Comparison of ENCODE assay signal across 22 mouse cellular contexts in genomic region chr12:106835241-106835640, GRCm38 (mm10).
DNase-seq lines count a peak whose midpoint lies in the region; ATAC-seq and TF ChIP-seq lines count a peak whose summit lies in the region.
"Had no signal": no experiment of that assay in that cellular context is flagged by ENCODE, and none has a peak within 500 bp of the region (broad histone marks: within the 10 kb centered on the region; RNA-seq: fewer than 3 reads in every experiment).

No protein-coding gene starts in this region.

- ATAC-seq in embryonic facial prominence, embryonic 14.5 days (ENCODE audit: low read depth) = peak; percentile 34; the same call in 1 of the 2 replicates
- ATAC-seq in forebrain, embryonic 14.5 days = no peak
- peak; percentile 53; the same call in 1 of the 2 replicates for ATAC-seq in limb, embryonic 14.5 days (ENCODE audit: low FRiP score, low read depth)
- no peak for ATAC-seq in midbrain, embryonic 11.5 days (ENCODE audit: low FRiP score)
- no peak for ATAC-seq in midbrain, embryonic 13.5 days
- ATAC-seq: activated CD4-positive, CD25-positive, alpha-beta regulatory T cell, adult 4 months; CD4-positive, CD25-positive, alpha-beta regulatory T cell, adult 4 months; Patski had no signal

- no peaks in the 10 kb centered on the region for H3K9me3 ChIP-seq in embryonic facial prominence, embryonic 14.5 days (ENCODE audit: control insufficient read depth, low read length)
- H3K9me3 ChIP-seq in embryonic facial prominence, embryonic 10.5 days = peaks cover 3% of the 10 kb centered on the region; the same call in 1 of the 2 replicates
- no peaks in the 10 kb centered on the region for H3K9me3 ChIP-seq in forebrain, embryonic 10.5 days
- no peaks in the 10 kb centered on the region for H3K9me3 ChIP-seq in forebrain, embryonic 14.5 days (replicated peaks; ENCODE audit: control insufficient read depth, low read length)
- no peaks in the 10 kb centered on the region for H3K9me3 ChIP-seq in limb, embryonic 14.5 days (ENCODE audit: control insufficient read depth, low read length)
- no peaks in the 10 kb centered on the region for H3K9me3 ChIP-seq in limb, embryonic 10.5 days (replicated peaks)
- H3K9me3 ChIP-seq in midbrain, embryonic 11.5 days (ENCODE audit: control insufficient read depth, low read length) = no peaks in the 10 kb centered on the region
- H3K9me3 ChIP-seq in midbrain, embryonic 13.5 days = no peaks in the 10 kb centered on the region

- no peaks in the 10 kb centered on the region; the same call in 1 of the 2 replicates for H3K4me1 ChIP-seq in embryonic facial prominence, embryonic 14.5 days (ENCODE audit: control insufficient read depth, insufficient read depth, low read length)
- peaks cover 43% of the 10 kb centered on the region for H3K4me1 ChIP-seq in embryonic facial prominence, embryonic 10.5 days
- H3K4me1 ChIP-seq in forebrain, embryonic 10.5 days = peaks cover 34% of the 10 kb centered on the region
- H3K4me1 ChIP-seq in forebrain, embryonic 14.5 days (ENCODE audit: control insufficient read depth, insufficient read depth, low read length) = peaks cover 8% of the 10 kb centered on the region
- 0 out of 2 replicates have a peak, but pooled peaks cover 3% of the 10 kb centered on the region for H3K4me1 ChIP-seq in limb, embryonic 14.5 days (ENCODE audit: control insufficient read depth, insufficient read depth, low read length)
- H3K4me1 ChIP-seq in limb, embryonic 10.5 days = peaks cover 12% of the 10 kb centered on the region
- H3K4me1 ChIP-seq in midbrain, embryonic 11.5 days (ENCODE audit: control insufficient read depth, insufficient read depth, low read length) = peaks cover 3% of the 10 kb centered on the region; the same call in 1 of the 2 replicates
- H3K4me1 ChIP-seq in midbrain, embryonic 13.5 days (replicated peaks) = peaks cover 12% of the 10 kb centered on the region

- no peaks in the 10 kb centered on the region for H3K27me3 ChIP-seq in embryonic facial prominence, embryonic 14.5 days (replicated peaks; ENCODE audit: control insufficient read depth, insufficient read depth, low read length)
- H3K27me3 ChIP-seq in embryonic facial prominence, embryonic 10.5 days (replicated peaks; ENCODE audit: low read depth, poor library complexity, severe bottlenecking) = peaks cover 10% of the 10 kb centered on the region; the same call in 1 of the 2 replicates
- 0 out of 2 replicates have a peak, but pooled peaks cover 10% of the 10 kb centered on the region for H3K27me3 ChIP-seq in forebrain, embryonic 10.5 days (ENCODE audit: poor library complexity, severe bottlenecking)
- H3K27me3 ChIP-seq in forebrain, embryonic 14.5 days (replicated peaks; ENCODE audit: control insufficient read depth, insufficient read depth, low read length) = no peaks in the 10 kb centered on the region
- no peaks in the 10 kb centered on the region for H3K27me3 ChIP-seq in limb, embryonic 14.5 days (ENCODE audit: control insufficient read depth, insufficient read depth, low read length)
- H3K27me3 ChIP-seq in limb, embryonic 10.5 days (ENCODE audit: low read depth, poor library complexity, severe bottlenecking) = 0 out of 2 replicates have a peak, but pooled peaks cover 10% of the 10 kb centered on the region
- no peaks in the 10 kb centered on the region for H3K27me3 ChIP-seq in midbrain, embryonic 11.5 days (ENCODE audit: control insufficient read depth, insufficient read depth, low read length)
- no peaks in the 10 kb centered on the region for H3K27me3 ChIP-seq in midbrain, embryonic 13.5 days
- H3K27me3 ChIP-seq: CH12.LX, Patski had no signal

- H3K9ac ChIP-seq in embryonic facial prominence, embryonic 14.5 days (ENCODE audit: low read depth, low read length) = no peak overlapping the region
- H3K9ac ChIP-seq in forebrain, embryonic 14.5 days (ENCODE audit: low read length) = no peak overlapping the region
- H3K9ac ChIP-seq in limb, embryonic 14.5 days (ENCODE audit: low read depth, low read length, severe bottlenecking) = no peak overlapping the region
- H3K9ac ChIP-seq in midbrain, embryonic 11.5 days (ENCODE audit: low read length) = no peak overlapping the region
- H3K9ac ChIP-seq in midbrain, embryonic 13.5 days (replicated peaks) = no peak overlapping the region

- no peak overlapping the region for H3K4me2 ChIP-seq in embryonic facial prominence, embryonic 14.5 days (ENCODE audit: low read depth, low read length)
- H3K4me2 ChIP-seq in forebrain, embryonic 14.5 days (ENCODE audit: low read length) = no peak overlapping the region
- H3K4me2 ChIP-seq in limb, embryonic 14.5 days (replicated peaks; ENCODE audit: low read depth, low read length, severe bottlenecking) = no peak overlapping the region
- H3K4me2 ChIP-seq in midbrain, embryonic 11.5 days = no peak overlapping the region
- H3K4me2 ChIP-seq in midbrain, embryonic 13.5 days (replicated peaks) = no peak overlapping the region

- H3K36me3 ChIP-seq in embryonic facial prominence, embryonic 14.5 days (ENCODE audit: control insufficient read depth, insufficient read depth, low read length) = no peaks in the 10 kb centered on the region
- H3K36me3 ChIP-seq in embryonic facial prominence, embryonic 10.5 days (replicated peaks) = no peaks in the 10 kb centered on the region
- H3K36me3 ChIP-seq in forebrain, embryonic 10.5 days (replicated peaks) = no peaks in the 10 kb centered on the region
- H3K36me3 ChIP-seq in forebrain, embryonic 14.5 days (ENCODE audit: control insufficient read depth, insufficient read depth, low read length) = no peaks in the 10 kb centered on the region
- no peaks in the 10 kb centered on the region for H3K36me3 ChIP-seq in limb, embryonic 14.5 days (ENCODE audit: control insufficient read depth, insufficient read depth, low read length)
- H3K36me3 ChIP-seq in limb, embryonic 10.5 days = no peaks in the 10 kb centered on the region
- H3K36me3 ChIP-seq in midbrain, embryonic 11.5 days (ENCODE audit: control insufficient read depth, insufficient read depth, low read length) = no peaks in the 10 kb centered on the region
- H3K36me3 ChIP-seq in midbrain, embryonic 13.5 days = no peaks in the 10 kb centered on the region
- H3K36me3 ChIP-seq: G1E had no signal

- H3K4me3 ChIP-seq in embryonic facial prominence, embryonic 14.5 days (ENCODE audit: low read depth, low read length) = no peak overlapping the region
- no peak overlapping the region for H3K4me3 ChIP-seq in embryonic facial prominence, embryonic 10.5 days
- H3K4me3 ChIP-seq in forebrain, embryonic 10.5 days = no peak overlapping the region
- no peak overlapping the region for H3K4me3 ChIP-seq in forebrain, embryonic 14.5 days (ENCODE audit: low read depth, low read length)
- H3K4me3 ChIP-seq in limb, embryonic 14.5 days (replicated peaks; ENCODE audit: low read length) = no peak overlapping the region
- H3K4me3 ChIP-seq in limb, embryonic 10.5 days = no peak overlapping the region
- no peak overlapping the region for H3K4me3 ChIP-seq in midbrain, embryonic 11.5 days (ENCODE audit: low read depth, low read length)
- no peak overlapping the region for H3K4me3 ChIP-seq in midbrain, embryonic 13.5 days (replicated peaks)

- WGBS in embryonic facial prominence, embryonic 14.5 days = 41% methylated on average over 3 of the region's 3 CpGs
- WGBS in embryonic facial prominence, embryonic 10.5 days = 61% methylated on average over 3 of the region's 3 CpGs
- WGBS in forebrain, embryonic 10.5 days = 71% methylated on average over 3 of the region's 3 CpGs
- WGBS in forebrain, embryonic 14.5 days = 77% methylated on average over 3 of the region's 3 CpGs
- 58% methylated on average over 3 of the region's 3 CpGs for WGBS in limb, embryonic 14.5 days
- 70% methylated on average over 3 of the region's 3 CpGs for WGBS in limb, embryonic 10.5 days
- WGBS in midbrain, embryonic 11.5 days = 79% methylated on average over 3 of the region's 3 CpGs
- WGBS in midbrain, embryonic 13.5 days = 70% methylated on average over 3 of the region's 3 CpGs

- no peak for TF ChIP-seq POLR2A in limb, embryonic 14.5 days (IDR thresholded peaks at IDR 0.05; ENCODE audit: borderline replicate concordance, extremely low read depth, insufficient read depth, insufficient read length)

- H3K27ac ChIP-seq in embryonic facial prominence, embryonic 14.5 days (replicated peaks; ENCODE audit: low read depth, low read length) = no peak overlapping the region
- no peak overlapping the region for H3K27ac ChIP-seq in embryonic facial prominence, embryonic 10.5 days (replicated peaks)
- H3K27ac ChIP-seq in forebrain, embryonic 10.5 days = peak overlapping the region; percentile 44; the same call in 1 of the 2 replicates
- H3K27ac ChIP-seq in forebrain, embryonic 14.5 days (ENCODE audit: low read depth, low read length) = no peak overlapping the region
- no peak overlapping the region for H3K27ac ChIP-seq in limb, embryonic 14.5 days (replicated peaks; ENCODE audit: low read depth, low read length)
- no peak overlapping the region for H3K27ac ChIP-seq in limb, embryonic 10.5 days
- no peak overlapping the region for H3K27ac ChIP-seq in midbrain, embryonic 11.5 days (ENCODE audit: low read depth, low read length)
- H3K27ac ChIP-seq in midbrain, embryonic 13.5 days = no peak overlapping the region

- peak; percentile 31 for DNase-seq in embryonic facial prominence, embryonic 14.5 days (ENCODE audit: low spot score)
- no peak for DNase-seq in embryonic facial prominence, embryonic 10.5 days (ENCODE audit: low spot score)
- DNase-seq in forebrain, embryonic 10.5 days (ENCODE audit: extremely low spot score, low spot score) = no peak
- no peak for DNase-seq in forebrain, embryonic 14.5 days (ENCODE audit: low spot score)
- DNase-seq in limb, embryonic 14.5 days (ENCODE audit: low spot score) = no peak
- DNase-seq in limb, embryonic 10.5 days (ENCODE audit: low spot score) = no peak
- peak; percentile 53 for DNase-seq in midbrain, embryonic 11.5 days (ENCODE audit: low spot score, missing footprints)
- DNase-seq: adrenal gland, adult 2 months; adrenal gland, adult 8-10 months; adrenal gland, postnatal 10 days; adrenal gland, postnatal 14 days; adrenal gland, postnatal 25 days; adrenal gland, postnatal 36 days; B cell, adult 2 months; cerebellum, adult 11 months; cerebellum, adult 11-12 months had no signal

Comparison
In these comparisons a context has a peak if more than half of its experiments do, and no peak if none do; other contexts are left out.
1. DNase-seq: peak in embryonic facial prominence, embryonic 14.5 days (single experiment) and midbrain, embryonic 11.5 days (single experiment); none in embryonic facial prominence, embryonic 10.5 days (single experiment), forebrain, embryonic 10.5 days (single experiment), forebrain, embryonic 14.5 days (single experiment), limb, embryonic 14.5 days (single experiment) and limb, embryonic 10.5 days (single experiment).
2. ATAC-seq: peak in embryonic facial prominence, embryonic 14.5 days (single experiment) and limb, embryonic 14.5 days (single experiment); none in forebrain, embryonic 14.5 days (single experiment), midbrain, embryonic 11.5 days (single experiment) and midbrain, embryonic 13.5 days (single experiment).